Mouse (Mus musculus): ENCODE data around the gene Top2a. TPM values are rescaled to one million over a fixed set of nuclear protein-coding genes. Genes with fewer than 3 reads are reported as not detected.

Gene Top2a
- polyA plus RNA-seq, 1 experiment from 2014 or later, result 300 TPM

DNA sequence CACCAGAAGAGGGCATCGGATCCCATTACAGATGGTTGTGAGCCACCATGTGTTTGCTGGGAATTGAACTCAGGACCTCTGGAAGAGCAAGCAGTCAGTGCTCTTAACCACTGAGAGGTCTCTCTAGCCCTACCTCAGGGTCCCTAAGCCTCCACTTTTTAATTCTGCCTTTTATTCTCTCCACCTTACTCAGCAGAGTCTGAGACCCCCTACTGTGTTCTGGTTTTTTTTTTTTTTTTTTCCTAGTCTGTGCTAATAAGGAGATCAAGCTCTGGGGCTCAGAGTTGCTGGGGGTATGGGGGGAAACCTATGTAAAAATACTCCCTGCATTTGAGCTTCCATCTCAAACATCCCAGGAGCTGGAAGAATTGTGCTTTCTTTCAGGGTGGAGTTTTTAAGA lies 71.9 kb downstream of the Top2a start:
- peaks cover 24% of the 10 kb centered on the region for H3K36me3 ChIP-seq (ENCODE audit: control insufficient read depth, insufficient read depth, low read length)
- peaks cover 62% of the 10 kb centered on the region for H3K4me1 ChIP-seq (ENCODE audit: control insufficient read depth, insufficient read depth, low read length)
- H3K27me3 ChIP-seq (ENCODE audit: control insufficient read depth, insufficient read depth, low read length), result no peaks in the 10 kb centered on the region
- ATAC-seq (ENCODE audit: low FRiP score, low TSS enrichment), result no peak
- no peak overlapping the region for H3K4me2 ChIP-seq (replicated peaks; ENCODE audit: low read depth, low read length)
- H3K9ac ChIP-seq (ENCODE audit: low read depth, low read length), result no peak overlapping the region
- H3K27ac ChIP-seq (ENCODE audit: low read depth, low read length), result no peak overlapping the region
- no peaks in the 10 kb centered on the region for H3K9me3 ChIP-seq (ENCODE audit: control insufficient read depth, low read length)
- WGBS, result 90% methylated on average over 1 of the region's 1 CpGs
- no peak overlapping the region for H3K4me3 ChIP-seq (ENCODE audit: low read length)

- peak; percentile 30; the same call in 1 of the 2 replicates for ATAC-seq (ENCODE audit: low FRiP score, low TSS enrichment)
- WGBS, result 64% methylated on average over 13 of the region's 16 CpGs
These were observed 72.7 kb downstream of the Top2a start for GRCm38 (mm10) chr11:98951026-98951906.

DNA sequence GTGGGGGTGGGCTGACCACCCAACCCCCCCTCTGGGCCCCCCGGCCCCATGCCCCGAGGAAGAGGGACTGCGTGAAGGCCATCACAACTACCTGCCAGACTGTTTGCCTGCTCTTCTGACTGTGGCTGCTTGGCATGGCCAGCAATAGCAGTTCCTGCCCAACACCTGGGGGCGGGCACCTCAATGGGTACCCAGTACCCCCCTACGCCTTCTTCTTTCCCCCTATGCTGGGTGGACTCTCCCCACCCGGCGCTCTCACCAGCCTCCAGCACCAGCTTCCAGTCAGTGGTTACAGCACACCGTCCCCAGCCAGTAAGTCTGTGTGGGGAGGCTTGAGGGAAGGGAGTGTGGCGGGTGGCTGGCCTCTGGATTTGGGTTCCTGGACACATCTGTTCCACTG lies 73.5 kb downstream of the Top2a start:
- Histone ChIP-seq H3K27me3 (ENCODE audit: control insufficient read depth, insufficient read depth, low read length) (no peaks in the 10 kb centered on the region), H3K9ac (ENCODE audit: low read depth, low read length) (no peak overlapping the region), H3K9me3 (ENCODE audit: control insufficient read depth, low read length) (no peaks in the 10 kb centered on the region), H3K4me3 (ENCODE audit: low read length) (no peak overlapping the region), H3K27ac (ENCODE audit: low read depth, low read length) (no peak overlapping the region), H3K4me2 (replicated peaks; ENCODE audit: low read depth, low read length) (no peak overlapping the region), H3K4me1 (ENCODE audit: control insufficient read depth, insufficient read depth, low read length) (peaks cover 58% of the 10 kb centered on the region), H3K36me3 (ENCODE audit: control insufficient read depth, insufficient read depth, low read length) (peaks cover 21% of the 10 kb centered on the region)
- ATAC-seq (ENCODE audit: low FRiP score, low TSS enrichment), result no peak
- WGBS, result 89% methylated on average over 7 of the region's 9 CpGs

More at GRCm38 (mm10) chr11:98951026-98951906, 72.7 kb downstream of the Top2a start:
- H3K9me3 ChIP-seq (ENCODE audit: control insufficient read depth, low read length), result no peaks in the 10 kb centered on the region
- H3K4me1 ChIP-seq (ENCODE audit: control insufficient read depth, insufficient read depth, low read length), result peaks cover 61% of the 10 kb centered on the region
- H3K27ac ChIP-seq (ENCODE audit: low read depth, low read length), result peak overlapping the region; percentile 57; the same call in 1 of the 2 replicates
- peaks cover 21% of the 10 kb centered on the region for H3K36me3 ChIP-seq (ENCODE audit: control insufficient read depth, insufficient read depth, low read length)
- H3K27me3 ChIP-seq (ENCODE audit: control insufficient read depth, insufficient read depth, low read length), result no peaks in the 10 kb centered on the region
- H3K9ac ChIP-seq (ENCODE audit: low read depth, low read length), result peak overlapping the region; percentile 42; the same call in 1 of the 2 replicates
- H3K4me3 ChIP-seq (ENCODE audit: low read length), result no peak overlapping the region
- peak overlapping the region; percentile 5; the same call in 1 of the 2 replicates for H3K4me2 ChIP-seq (replicated peaks; ENCODE audit: low read depth, low read length)

- no peaks in the 10 kb centered on the region for H3K9me3 ChIP-seq (ENCODE audit: control insufficient read depth, low read length)
- H3K9ac ChIP-seq (ENCODE audit: low read depth, low read length), result no peak overlapping the region
- peaks cover 58% of the 10 kb centered on the region for H3K4me1 ChIP-seq (ENCODE audit: control insufficient read depth, insufficient read depth, low read length)
- 94% methylated on average over 7 of the region's 7 CpGs for whole genome bisulfite sequencing
- no peak for ATAC-seq (ENCODE audit: low FRiP score, low TSS enrichment)
- no peak overlapping the region for H3K27ac ChIP-seq (ENCODE audit: low read depth, low read length)
- H3K27me3 ChIP-seq (ENCODE audit: control insufficient read depth, insufficient read depth, low read length), result no peaks in the 10 kb centered on the region
- H3K36me3 ChIP-seq (ENCODE audit: control insufficient read depth, insufficient read depth, low read length), result peaks cover 21% of the 10 kb centered on the region
- no peak overlapping the region for H3K4me3 ChIP-seq (ENCODE audit: low read length)
- H3K4me2 ChIP-seq (replicated peaks; ENCODE audit: low read depth, low read length), result no peak overlapping the region
These were observed 74.0 kb downstream of the Top2a start for GRCm38 (mm10) chr11:98949958-98950460.

GRCm38 (mm10) chr11:98949242-98949957 lies 74.6 kb downstream of the Top2a start:
- peaks cover 58% of the 10 kb centered on the region for H3K4me1 ChIP-seq (ENCODE audit: control insufficient read depth, insufficient read depth, low read length)
- no peaks in the 10 kb centered on the region for H3K9me3 ChIP-seq (ENCODE audit: control insufficient read depth, low read length)
- H3K27me3 ChIP-seq (ENCODE audit: control insufficient read depth, insufficient read depth, low read length), result no peaks in the 10 kb centered on the region
- H3K27ac ChIP-seq (ENCODE audit: low read depth, low read length), result no peak overlapping the region
- 76% methylated on average over 12 of the region's 12 CpGs for WGBS
- 0 out of 2 replicates have a peak overlapping the region, but pooled peaks have one; percentile 4 for H3K9ac ChIP-seq (ENCODE audit: low read depth, low read length)
- peaks cover 21% of the 10 kb centered on the region for H3K36me3 ChIP-seq (ENCODE audit: control insufficient read depth, insufficient read depth, low read length)
- no peak overlapping the region for H3K4me2 ChIP-seq (replicated peaks; ENCODE audit: low read depth, low read length)
- ATAC-seq (ENCODE audit: low FRiP score, low TSS enrichment), result no peak
- no peak overlapping the region for H3K4me3 ChIP-seq (ENCODE audit: low read length)

- Histone ChIP-seq H3K9ac (ENCODE audit: low read depth, low read length) (no peak overlapping the region), H3K9me3 (ENCODE audit: control insufficient read depth, low read length) (no peaks in the 10 kb centered on the region), H3K27me3 (ENCODE audit: control insufficient read depth, insufficient read depth, low read length) (no peaks in the 10 kb centered on the region), H3K4me3 (ENCODE audit: low read length) (no peak overlapping the region), H3K4me1 (ENCODE audit: control insufficient read depth, insufficient read depth, low read length) (peaks cover 59% of the 10 kb centered on the region), H3K4me2 (replicated peaks; ENCODE audit: low read depth, low read length) (no peak overlapping the region), H3K27ac (ENCODE audit: low read depth, low read length) (no peak overlapping the region), H3K36me3 (ENCODE audit: control insufficient read depth, insufficient read depth, low read length) (peaks cover 21% of the 10 kb centered on the region)
- WGBS, result 68% methylated on average over 18 of the region's 18 CpGs
- no peak for ATAC-seq (ENCODE audit: low FRiP score, low TSS enrichment)
These were observed 75.9 kb downstream of the Top2a start for GRCm38 (mm10) chr11:98947969-98948569.

- Histone ChIP-seq H3K4me2 (replicated peaks; ENCODE audit: low read depth, low read length) (no peak overlapping the region), H3K9me3 (ENCODE audit: control insufficient read depth, low read length) (no peaks in the 10 kb centered on the region), H3K36me3 (ENCODE audit: control insufficient read depth, insufficient read depth, low read length) (peaks cover 10% of the 10 kb centered on the region), H3K9ac (ENCODE audit: low read depth, low read length) (no peak overlapping the region), H3K4me3 (ENCODE audit: low read length) (no peak overlapping the region), H3K4me1 (ENCODE audit: control insufficient read depth, insufficient read depth, low read length) (peaks cover 64% of the 10 kb centered on the region), H3K27ac (ENCODE audit: low read depth, low read length) (no peak overlapping the region), H3K27me3 (ENCODE audit: control insufficient read depth, insufficient read depth, low read length) (no peaks in the 10 kb centered on the region)
- WGBS, result 72% methylated on average over 3 of the region's 3 CpGs
- ATAC-seq (ENCODE audit: low FRiP score, low TSS enrichment), result no peak
These were observed 78.4 kb downstream of the Top2a start for GRCm38 (mm10) chr11:98945605-98945977.

- Histone ChIP-seq H3K27me3 (ENCODE audit: control insufficient read depth, insufficient read depth, low read length) (no peaks in the 10 kb centered on the region), H3K4me2 (replicated peaks; ENCODE audit: low read depth, low read length) (no peak overlapping the region; the same call in 1 of the 2 replicates), H3K36me3 (ENCODE audit: control insufficient read depth, insufficient read depth, low read length) (peaks cover 4% of the 10 kb centered on the region; the same call in 1 of the 2 replicates), H3K4me3 (ENCODE audit: low read length) (no peak overlapping the region), H3K4me1 (ENCODE audit: control insufficient read depth, insufficient read depth, low read length) (peaks cover 66% of the 10 kb centered on the region), H3K9ac (ENCODE audit: low read depth, low read length) (peak overlapping the region; percentile 42), H3K27ac (ENCODE audit: low read depth, low read length) (peak overlapping the region; percentile 84; the same call in 1 of the 2 replicates), H3K9me3 (ENCODE audit: control insufficient read depth, low read length) (no peaks in the 10 kb centered on the region)
- WGBS, result 44% methylated on average over 11 of the region's 11 CpGs
- no peak for ATAC-seq (ENCODE audit: low FRiP score, low TSS enrichment)
These were observed 78.9 kb downstream of the Top2a start for GRCm38 (mm10) chr11:98944897-98945604.
